ENCODE assay signal across 11 mouse cellular contexts in genomic region chr5:143579537-143580203, GRCm38 (mm10). TPM values are rescaled to one million over a fixed set of nuclear protein-coding genes. Genes with fewer than 3 reads are reported as not detected.
DNase-seq lines count a peak whose midpoint lies in the region; ATAC-seq and TF ChIP-seq lines count a peak whose summit lies in the region.
"Had no signal": no experiment of that assay in that cellular context is flagged by ENCODE, and none has a peak within 500 bp of the region (broad histone marks: within the 10 kb centered on the region; RNA-seq: fewer than 3 reads in every experiment).

No protein-coding gene starts in this region.

- TF ChIP-seq EP300 in stomach, postnatal 0 days (optimal IDR thresholded peaks at IDR 0.05), result no peak

- H3K27ac ChIP-seq in stomach, postnatal 0 days (replicated peaks), result no peak overlapping the region
- H3K27ac ChIP-seq: midbrain, embryonic 13.5 days had no signal

- DNase-seq in kidney, adult 9 months, result peak; percentile 10
- DNase-seq in kidney, adult 8-10 months, result no peak
- peak; percentile 29 to 56 for DNase-seq in right cerebral cortex, postnatal 36 days (ENCODE audit: low spot score in 2 of 2)
- DNase-seq in right cerebral cortex, postnatal 14 days, result no peak
- DNase-seq in heart, postnatal 4 days, result peak; percentile 27
- no peak for DNase-seq in cerebellum, adult 9-10 months
- DNase-seq in embryo, embryonic 9.5 days (ENCODE audit: extremely low spot score), result no peak
- no peak for DNase-seq in stomach, postnatal 0 days (ENCODE audit: low spot score)
- DNase-seq: thymus, postnatal 14 days had no signal

- no peak overlapping the region for H3K4me2 ChIP-seq in stomach, postnatal 0 days (replicated peaks; ENCODE audit: low read depth)
- H3K4me2 ChIP-seq: midbrain, embryonic 13.5 days had no signal

- H3K27me3 ChIP-seq in stomach, postnatal 0 days (ENCODE audit: control insufficient read depth, insufficient read depth, low read length), result no peaks in the 10 kb centered on the region
- H3K27me3 ChIP-seq: midbrain, embryonic 13.5 days had no signal

- no peaks in the 10 kb centered on the region for H3K4me1 ChIP-seq in stomach, postnatal 0 days (replicated peaks; ENCODE audit: control insufficient read depth, insufficient read depth)
- H3K4me1 ChIP-seq: midbrain, embryonic 13.5 days had no signal

- ATAC-seq in stomach, postnatal 0 days (ENCODE audit: low FRiP score, low TSS enrichment), result no peak
- ATAC-seq: hindbrain, embryonic 16.5 days; midbrain, embryonic 13.5 days had no signal

- H3K9ac ChIP-seq in stomach, postnatal 0 days (ENCODE audit: low read length), result no peak overlapping the region
- H3K9ac ChIP-seq: midbrain, embryonic 13.5 days had no signal

- H3K4me3 ChIP-seq in stomach, postnatal 0 days (ENCODE audit: low read depth, low read length), result no peak overlapping the region
- H3K4me3 ChIP-seq: midbrain, embryonic 13.5 days had no signal

- WGBS in stomach, postnatal 0 days, result 71% methylated on average over 10 of the region's 10 CpGs

- no peaks in the 10 kb centered on the region for H3K9me3 ChIP-seq in stomach, postnatal 0 days (ENCODE audit: control insufficient read depth, low read length)
- H3K9me3 ChIP-seq: midbrain, embryonic 13.5 days had no signal

- no peak; the same call in 1 of the 2 replicates for TF ChIP-seq CTCF in stomach, postnatal 0 days (IDR thresholded peaks at IDR 0.05; ENCODE audit: low read depth)

- no peaks in the 10 kb centered on the region for H3K36me3 ChIP-seq in stomach, postnatal 0 days (ENCODE audit: control insufficient read depth, insufficient read depth, low read length)
- H3K36me3 ChIP-seq: midbrain, embryonic 13.5 days had no signal

RNA-seq across cellular contexts. Expression of gene Cyth3, which starts 42.6 kb away (rescaled TPM):
- 100 to 1,000 TPM in 1 of 2 experiments, 10 to 100 TPM in 1; 95.3 to 102 TPM for total RNA-seq in heart, postnatal 4 days (2021)
- 32.7 and 34.6 TPM in 2 replicates for polyA plus RNA-seq in stomach, postnatal 0 days (2015; fragmentation: Nextera tagmentation; extraction: Ambion mirVana)

RNA-seq across cellular contexts. Expression of gene Rac1, which starts 51.8 kb away (rescaled TPM):
- total RNA-seq in heart, postnatal 4 days (2021), result 100 to 1,000 TPM; 317 to 339 TPM
- polyA plus RNA-seq in stomach, postnatal 0 days (2015; fragmentation: Nextera tagmentation; extraction: Ambion mirVana), result 345 and 377 TPM in 2 replicates

Comparison
In these comparisons a context has a peak if more than half of its experiments do, and no peak if none do; other contexts are left out.
1. DNase-seq: peak in kidney, adult 9 months (single experiment), right cerebral cortex, postnatal 36 days (2 of 2) and heart, postnatal 4 days (single experiment); none in kidney, adult 8-10 months (0 of 2), right cerebral cortex, postnatal 14 days (single experiment), cerebellum, adult 9-10 months (single experiment), embryo, embryonic 9.5 days (single experiment) and stomach, postnatal 0 days (single experiment).